Mouse (Mus musculus) lung, postnatal 4 days (tissue): ENCODE measurements around the gene Slc2a8.

Experiments used
- DNase-seq, 2 experiments: peaks; one replicate each; pipeline ENCODE4 v3.0.0; 2021

The Slc2a8 gene

GRCm38 (mm10) chr2:32928235-32928946 is 53.5 kb downstream of the Slc2a8 start:
- peak; percentile 87 to 89 for DNase-seq

GRCm38 (mm10) chr2:32927624-32928234 is 54.2 kb downstream of the Slc2a8 start:
- DNase-seq: peak; percentile 58 to 79

- no peak for DNase-seq
Measured at GRCm38 (mm10) chr2:32926330-32927075, 55.4 kb downstream of the Slc2a8 start.

GRCm38 (mm10) chr2:32924306-32924844 is 57.5 kb downstream of the Slc2a8 start:
- DNase-seq: no peak

GRCm38 (mm10) chr2:32923551-32924250 is 58.2 kb downstream of the Slc2a8 start:
- no peak for DNase-seq
